Mouse (Mus musculus) heart, embryonic 12.5 days (tissue): ENCODE results near the gene Prkci. TPM values are rescaled to one million over a fixed set of nuclear protein-coding genes. Genes with fewer than 3 reads are reported as not detected.

Experiments used
- ATAC-seq: fragments of 200-750 bp; cut with Nextera tagmentation; 2 replicates; pipeline ENCODE4 v1.8.0; 2017; ENCODE audit warnings: moderate TSS enrichment, moderate library complexity; ENCODE audit not compliant: insufficient number of reproducible peaks, low FRiP score
- H3K27ac ChIP-seq: fragments of 300-500 bp; sonication (generic); 2 replicates; pipeline ENCODE4 v1.5.1; 2016; ENCODE audit warnings: mild to moderate bottlenecking, moderate library complexity; ENCODE audit not compliant: poor library complexity, severe bottlenecking
- H3K27me3 ChIP-seq: fragments of 300-500 bp; sonication (generic); replicated peaks from 2 replicates; pipeline ENCODE4 v1.6.1; 2016; ENCODE audit warnings: mild to moderate bottlenecking, moderate library complexity
- H3K36me3 ChIP-seq: fragments of 300-500 bp; sonication (generic); 2 replicates; pipeline ENCODE4 v1.6.1; 2016; ENCODE audit warnings: mild to moderate bottlenecking, moderate library complexity
- H3K4me1 ChIP-seq: fragments of 300-500 bp; sonication (generic); replicated peaks from 2 replicates; pipeline ENCODE4 v1.6.1; 2016; ENCODE audit warnings: mild to moderate bottlenecking
- H3K4me2 ChIP-seq: fragments of 300-500 bp; sonication (generic); 2 replicates; pipeline ENCODE4 v1.6.1; 2016; ENCODE audit warnings: mild to moderate bottlenecking, moderate library complexity
- H3K4me3 ChIP-seq: fragments of 300-500 bp; sonication (generic); 2 replicates; pipeline ENCODE4 v1.5.1; 2016; ENCODE audit warnings: mild to moderate bottlenecking
- H3K9ac ChIP-seq: fragments of 300-500 bp; sonication (generic); 2 replicates; pipeline ENCODE4 v1.6.1; 2016; ENCODE audit warnings: mild to moderate bottlenecking, moderate library complexity
- H3K9me3 ChIP-seq: fragments of 300-500 bp; sonication (generic); replicated peaks from 2 replicates; pipeline ENCODE4 v1.6.1; 2016; ENCODE audit warnings: mild to moderate bottlenecking, moderate library complexity
- WGBS: fragments of 180-500 bp; shearing (Covaris S2); methylation state at CpG from one replicate; pipeline ENCODE4 v1.1.7; 2016; 5-methylcytosine and 5-hydroxymethylcytosine counted together
- polyA plus RNA-seq: library from polyadenylated mRNA; unstranded; fragments of >200 nt; fragmentation: Nextera tagmentation; extraction: Ambion mirVana; gene quantifications from 2 replicates; pipeline ENCODE4 v1.2.1, GENCODE M21; 2016

Gene Prkci
- polyA plus RNA-seq, 1 experiment from 2014 or later: 28.9 TPM

DNA sequence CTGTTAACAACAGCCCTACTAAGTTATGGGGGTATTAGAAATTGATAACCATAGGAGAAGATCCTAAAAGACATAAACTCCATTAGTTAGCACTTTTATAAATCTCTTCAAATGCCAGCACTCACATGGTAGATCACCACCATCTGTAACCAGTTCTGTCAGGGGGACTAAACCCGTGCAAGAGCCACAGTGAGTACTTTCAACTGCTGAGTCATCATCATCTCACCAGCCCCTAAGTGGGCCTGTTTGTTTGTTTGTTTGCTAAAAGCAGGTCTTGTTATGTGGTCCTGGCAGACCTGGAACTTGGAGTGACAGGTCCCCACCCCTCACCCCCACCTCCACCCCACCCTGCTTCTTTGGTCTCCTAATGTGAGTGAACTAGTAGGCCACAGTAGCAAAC lies 23.7 kb downstream of the Prkci start:
- Histone ChIP-seq H3K9ac (no peak overlapping the region), H3K4me2 (no peak overlapping the region), H3K36me3 (peaks cover 13% of the 10 kb centered on the region), H3K27ac (no peak overlapping the region), H3K4me1 (peaks cover 50% of the 10 kb centered on the region), H3K4me3 (no peak overlapping the region), H3K9me3 (no peaks in the 10 kb centered on the region), H3K27me3 (no peaks in the 10 kb centered on the region)
- ATAC-seq: no peak
- 77% methylated on average over 1 of the region's 1 CpGs for WGBS

DNA sequence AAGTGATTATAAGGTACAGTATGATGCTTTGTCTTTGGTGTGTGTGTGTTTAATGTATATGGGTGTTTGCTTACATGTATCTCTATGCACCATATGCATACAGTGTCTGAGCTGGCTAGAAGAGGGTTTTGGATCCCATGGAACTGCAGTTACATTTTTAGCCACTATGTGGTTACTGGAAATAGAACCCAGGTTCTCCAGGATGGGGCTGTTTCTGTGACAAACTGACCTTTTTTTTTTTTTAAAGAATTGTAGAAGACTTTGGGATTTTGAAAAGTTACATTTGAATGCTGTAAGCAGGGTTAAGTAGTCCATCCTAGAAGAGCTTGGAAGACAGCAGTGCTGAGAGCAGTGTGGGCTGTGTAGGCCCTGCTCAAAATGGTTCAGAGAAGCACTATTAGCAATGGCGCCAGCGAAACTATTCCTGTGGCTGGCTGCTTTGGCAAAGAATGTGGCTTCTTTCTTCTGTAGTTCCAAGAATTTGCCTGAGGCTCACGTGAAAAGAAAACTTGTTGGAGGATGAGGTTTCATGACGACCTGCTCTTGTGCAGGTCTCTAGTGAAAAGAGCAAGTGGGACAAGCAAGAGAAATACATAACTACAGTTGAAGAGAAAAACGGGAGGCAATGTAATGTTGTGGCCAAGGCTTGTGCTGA lies 24.4 kb downstream of the Prkci start:
- Histone ChIP-seq H3K4me3 (no peak overlapping the region), H3K36me3 (peaks cover 13% of the 10 kb centered on the region), H3K4me1 (peaks cover 50% of the 10 kb centered on the region), H3K9me3 (no peaks in the 10 kb centered on the region), H3K9ac (no peak overlapping the region), H3K27ac (no peak overlapping the region), H3K4me2 (no peak overlapping the region), H3K27me3 (no peaks in the 10 kb centered on the region)
- no peak for ATAC-seq
- WGBS: 94% methylated on average over 5 of the region's 5 CpGs

DNA sequence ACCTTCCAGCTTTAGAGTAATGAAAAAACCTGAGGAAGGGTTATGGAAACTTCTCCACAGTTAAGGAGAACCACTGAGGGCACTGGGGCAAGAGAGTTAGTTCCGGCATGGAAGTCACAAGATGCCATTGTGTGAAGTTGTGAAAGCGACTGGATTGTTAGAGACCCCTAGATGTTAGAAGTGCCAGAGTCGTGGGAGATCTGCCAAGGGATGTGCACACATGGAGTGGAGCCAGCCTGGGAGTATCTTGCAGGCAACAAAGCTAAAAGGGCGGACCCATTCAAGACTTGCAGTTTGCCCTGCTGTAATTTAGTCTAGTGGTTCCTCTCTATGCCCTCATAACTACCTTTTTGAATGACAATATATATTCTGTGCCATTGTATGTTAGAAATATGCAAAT lies 25.1 kb downstream of the Prkci start:
- no peak for ATAC-seq
- Histone ChIP-seq H3K9me3 (no peaks in the 10 kb centered on the region), H3K27me3 (no peaks in the 10 kb centered on the region), H3K4me1 (peaks cover 49% of the 10 kb centered on the region), H3K4me3 (no peak overlapping the region), H3K36me3 (peaks cover 13% of the 10 kb centered on the region), H3K27ac (no peak overlapping the region), H3K9ac (no peak overlapping the region), H3K4me2 (no peak overlapping the region)
- WGBS: 83% methylated on average over 4 of the region's 4 CpGs

DNA sequence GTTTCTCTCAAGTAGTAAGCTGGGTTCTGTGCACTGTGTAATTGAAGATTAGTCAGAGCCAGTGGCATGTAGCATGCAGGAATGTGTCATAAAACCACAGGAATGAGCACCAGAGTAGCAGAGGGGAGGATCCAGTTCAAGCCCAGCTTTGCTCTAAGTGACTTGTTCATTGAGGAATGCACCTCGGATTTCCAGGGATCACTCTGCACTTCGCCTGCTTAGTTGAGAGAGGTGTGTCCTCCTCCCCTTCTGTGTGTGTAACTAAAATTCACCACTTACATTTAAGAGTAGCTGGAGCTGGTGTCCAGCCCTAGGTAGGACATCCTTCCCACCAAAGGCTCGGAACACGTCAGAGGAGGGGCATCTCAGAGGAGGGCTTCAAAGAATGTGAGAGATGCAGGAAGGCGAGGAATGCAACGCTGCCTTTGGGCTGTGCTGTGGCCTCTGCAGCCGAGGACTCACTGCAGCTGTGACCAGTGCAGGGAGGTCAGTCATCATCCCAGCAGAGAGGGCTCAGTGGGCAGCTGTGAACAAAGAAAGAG lies 27.4 kb downstream of the Prkci start:
- peak; percentile 77 for ATAC-seq
- peak overlapping the region; percentile 60 for H3K4me2 ChIP-seq
- WGBS: 20% methylated on average over 7 of the region's 7 CpGs
- no peaks in the 10 kb centered on the region for H3K9me3 ChIP-seq
- peaks cover 21% of the 10 kb centered on the region for H3K36me3 ChIP-seq
- peak overlapping the region; percentile 51; the same call in 1 of the 2 replicates for H3K9ac ChIP-seq
- peaks cover 29% of the 10 kb centered on the region for H3K4me1 ChIP-seq
- H3K4me3 ChIP-seq: peak overlapping the region; percentile 11; the same call in 1 of the 2 replicates
- H3K27me3 ChIP-seq: no peaks in the 10 kb centered on the region
- peak overlapping the region; percentile 82 for H3K27ac ChIP-seq

DNA sequence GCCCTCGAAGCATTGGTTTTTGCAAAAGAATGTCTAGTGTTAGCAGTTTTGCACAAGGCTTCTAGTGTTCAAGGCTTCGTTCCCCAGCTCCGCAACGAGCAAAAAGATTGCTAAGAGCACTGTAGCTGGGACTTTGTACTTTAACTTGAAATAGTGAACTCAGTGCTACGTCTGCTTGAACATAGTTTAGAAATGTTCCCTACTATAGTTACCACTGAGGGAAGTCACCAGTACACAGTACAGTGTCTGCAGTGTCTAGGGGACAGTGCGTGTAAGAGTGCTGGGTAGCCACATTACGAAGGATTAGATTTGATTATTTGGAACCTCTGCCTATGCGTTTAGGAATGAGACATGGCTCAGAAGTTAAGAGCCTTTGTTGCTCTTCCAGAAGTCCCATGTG lies 32.2 kb downstream of the Prkci start:
- no peak overlapping the region for H3K9ac ChIP-seq
- ATAC-seq: no peak
- 90% methylated on average over 8 of the region's 8 CpGs for WGBS
- no peak overlapping the region for H3K4me2 ChIP-seq
- H3K4me1 ChIP-seq: peaks cover 14% of the 10 kb centered on the region
- no peaks in the 10 kb centered on the region for H3K9me3 ChIP-seq
- no peak overlapping the region for H3K27ac ChIP-seq
- peaks cover 36% of the 10 kb centered on the region for H3K36me3 ChIP-seq
- no peak overlapping the region for H3K4me3 ChIP-seq
- no peaks in the 10 kb centered on the region for H3K27me3 ChIP-seq

DNA sequence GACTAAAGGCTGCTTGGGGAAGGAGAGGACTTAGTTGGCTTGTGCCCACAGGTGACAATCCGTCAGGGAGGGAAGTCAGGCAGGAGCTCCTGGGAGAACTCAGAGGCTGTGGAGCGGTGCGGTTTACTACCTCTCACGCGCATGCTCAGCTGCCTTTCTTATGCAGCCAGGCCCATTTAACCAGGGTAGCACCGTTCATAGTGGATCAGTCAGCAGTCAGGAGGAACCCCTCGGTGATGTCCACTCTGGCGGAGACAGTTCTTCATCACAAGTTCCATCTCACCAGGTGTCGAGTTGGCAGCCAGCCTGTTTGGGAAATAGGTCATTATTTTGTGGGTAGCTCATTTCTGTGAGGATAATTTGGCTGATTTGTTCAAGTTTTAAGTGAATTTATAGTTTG lies 36.1 kb downstream of the Prkci start:
- Histone ChIP-seq H3K36me3 (peaks cover 46% of the 10 kb centered on the region), H3K9me3 (no peaks in the 10 kb centered on the region), H3K27me3 (no peaks in the 10 kb centered on the region), H3K4me3 (no peak overlapping the region), H3K4me1 (no peaks in the 10 kb centered on the region), H3K9ac (no peak overlapping the region), H3K27ac (no peak overlapping the region), H3K4me2 (no peak overlapping the region)
- 90% methylated on average over 9 of the region's 9 CpGs for WGBS
- ATAC-seq: no peak

DNA sequence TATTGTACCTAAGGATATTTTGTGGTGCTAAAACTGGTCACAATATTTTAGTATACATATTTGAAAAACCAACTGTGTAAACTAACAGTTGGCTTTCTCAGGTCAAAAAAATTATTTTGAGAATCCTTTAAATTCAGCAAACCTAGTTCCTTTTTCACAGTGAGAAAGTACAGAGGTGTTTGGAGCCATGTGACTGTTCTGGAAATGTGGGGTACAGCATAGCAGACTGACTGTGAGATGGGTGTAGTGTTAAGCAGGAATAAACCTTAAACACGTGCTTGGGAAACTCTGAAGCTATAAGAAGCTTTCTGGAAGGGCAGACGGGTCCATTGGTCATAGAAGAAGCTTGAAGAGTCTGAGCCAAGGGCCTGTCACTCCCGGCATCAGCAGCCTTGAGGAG lies 38.1 kb downstream of the Prkci start:
- Histone ChIP-seq H3K4me2 (no peak overlapping the region), H3K9ac (no peak overlapping the region), H3K36me3 (peaks cover 50% of the 10 kb centered on the region), H3K27ac (no peak overlapping the region), H3K4me3 (no peak overlapping the region), H3K4me1 (no peaks in the 10 kb centered on the region), H3K9me3 (no peaks in the 10 kb centered on the region), H3K27me3 (no peaks in the 10 kb centered on the region)
- ATAC-seq: no peak
- WGBS: 77% methylated on average over 3 of the region's 3 CpGs

DNA sequence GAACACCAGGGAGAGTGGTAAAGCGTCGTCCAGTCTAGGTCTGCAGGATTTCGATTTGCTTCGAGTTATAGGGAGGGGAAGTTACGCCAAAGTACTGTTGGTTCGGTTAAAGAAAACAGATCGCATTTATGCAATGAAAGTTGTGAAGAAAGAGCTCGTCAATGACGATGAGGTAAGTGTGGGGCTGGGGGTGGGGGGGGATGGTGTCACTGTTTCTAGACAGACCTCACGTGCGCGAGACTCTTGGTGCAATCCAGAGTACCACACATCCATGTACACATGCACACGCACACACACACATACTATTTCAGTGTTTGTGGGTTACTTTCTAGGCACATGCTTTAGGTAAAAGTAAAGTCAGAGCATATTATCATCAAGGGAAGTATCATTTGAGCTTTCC lies 42.3 kb downstream of the Prkci start:
- no peaks in the 10 kb centered on the region for H3K4me1 ChIP-seq
- H3K27ac ChIP-seq: no peak overlapping the region
- H3K27me3 ChIP-seq: no peaks in the 10 kb centered on the region
- H3K9me3 ChIP-seq: no peaks in the 10 kb centered on the region
- no peak for ATAC-seq
- no peak overlapping the region for H3K4me2 ChIP-seq
- H3K4me3 ChIP-seq: no peak overlapping the region
- H3K9ac ChIP-seq: no peak overlapping the region
- 92% methylated on average over 13 of the region's 13 CpGs for WGBS
- H3K36me3 ChIP-seq: peaks cover 50% of the 10 kb centered on the region

DNA sequence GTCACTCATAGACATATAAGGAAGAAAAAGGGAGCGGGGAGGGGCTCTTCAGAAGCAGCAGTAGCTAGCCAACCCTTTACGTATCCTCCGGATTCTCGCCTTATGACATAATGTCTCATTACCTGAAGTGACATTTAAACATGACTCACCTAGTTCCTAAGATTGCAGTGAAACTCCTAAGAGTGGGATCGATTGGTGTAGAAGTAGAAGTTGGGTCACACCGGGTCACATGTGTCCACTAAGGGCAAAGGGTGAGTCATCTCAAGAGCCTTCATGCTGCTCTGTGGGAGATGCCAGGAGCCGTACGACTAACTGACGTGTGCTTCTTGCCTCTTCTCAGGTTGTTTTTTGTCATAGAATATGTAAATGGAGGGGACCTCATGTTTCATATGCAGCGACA lies 43.1 kb downstream of the Prkci start:
- H3K4me2 ChIP-seq: no peak overlapping the region
- H3K4me1 ChIP-seq: no peaks in the 10 kb centered on the region
- no peak overlapping the region for H3K27ac ChIP-seq
- H3K4me3 ChIP-seq: no peak overlapping the region
- ATAC-seq: no peak
- H3K36me3 ChIP-seq: peaks cover 51% of the 10 kb centered on the region
- 73% methylated on average over 10 of the region's 10 CpGs for WGBS
- no peak overlapping the region for H3K9ac ChIP-seq
- no peaks in the 10 kb centered on the region for H3K27me3 ChIP-seq
- no peaks in the 10 kb centered on the region for H3K9me3 ChIP-seq

DNA sequence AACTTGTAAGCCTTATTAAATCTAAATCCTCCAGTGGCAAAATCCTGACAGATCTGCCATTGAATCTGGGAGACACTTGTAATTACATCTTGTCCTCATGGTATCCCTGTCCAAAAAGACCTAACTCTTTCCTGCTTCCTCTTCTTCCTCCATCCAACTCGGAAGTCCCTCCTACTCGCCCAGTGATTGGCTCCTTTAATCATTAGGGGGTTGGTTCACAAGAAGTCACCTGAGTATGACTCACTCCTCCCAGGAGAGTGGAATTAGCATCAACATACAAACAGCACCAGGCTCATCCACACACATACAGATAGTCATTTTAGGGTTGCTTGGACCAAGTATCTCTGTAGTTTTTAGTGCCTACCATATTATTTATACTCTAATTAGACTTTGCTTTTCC lies 47.4 kb downstream of the Prkci start:
- ATAC-seq: no peak
- no peak overlapping the region for H3K4me3 ChIP-seq
- H3K27ac ChIP-seq: no peak overlapping the region
- H3K27me3 ChIP-seq: no peaks in the 10 kb centered on the region
- 0 out of 2 replicates have a peak, but pooled peaks cover 3% of the 10 kb centered on the region for H3K4me1 ChIP-seq
- H3K9me3 ChIP-seq: no peaks in the 10 kb centered on the region
- H3K36me3 ChIP-seq: peaks cover 55% of the 10 kb centered on the region
- H3K4me2 ChIP-seq: no peak overlapping the region
- 76% methylated on average over 2 of the region's 2 CpGs for WGBS
- no peak overlapping the region for H3K9ac ChIP-seq

DNA sequence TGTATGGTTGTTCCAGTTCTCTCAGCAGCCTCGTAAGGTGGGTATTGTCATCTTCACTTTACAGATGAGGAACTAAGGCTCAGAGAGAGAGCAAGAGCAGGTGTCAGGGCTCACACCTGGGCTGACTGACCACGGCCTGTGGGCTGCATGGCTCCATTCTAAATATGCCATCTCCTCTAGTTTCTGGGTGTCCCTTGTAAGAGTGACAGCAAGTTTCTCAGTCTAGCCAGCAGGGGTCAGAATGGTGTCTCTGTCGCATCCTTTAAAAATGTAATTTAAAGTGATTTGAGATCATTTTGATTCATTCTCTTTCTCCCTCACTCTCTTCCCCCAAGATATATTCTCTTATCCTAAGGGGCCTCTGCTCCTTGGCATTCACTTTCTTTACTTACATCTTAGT lies 51.7 kb downstream of the Prkci start:
- 0 out of 2 replicates have a peak, but pooled peaks cover 3% of the 10 kb centered on the region for H3K4me1 ChIP-seq
- H3K36me3 ChIP-seq: peaks cover 57% of the 10 kb centered on the region
- H3K9ac ChIP-seq: no peak overlapping the region
- H3K4me2 ChIP-seq: no peak overlapping the region
- no peak overlapping the region for H3K4me3 ChIP-seq
- no peak for ATAC-seq
- 61% methylated on average over 3 of the region's 3 CpGs for WGBS
- H3K9me3 ChIP-seq: no peaks in the 10 kb centered on the region
- no peak overlapping the region for H3K27ac ChIP-seq
- no peaks in the 10 kb centered on the region for H3K27me3 ChIP-seq

DNA sequence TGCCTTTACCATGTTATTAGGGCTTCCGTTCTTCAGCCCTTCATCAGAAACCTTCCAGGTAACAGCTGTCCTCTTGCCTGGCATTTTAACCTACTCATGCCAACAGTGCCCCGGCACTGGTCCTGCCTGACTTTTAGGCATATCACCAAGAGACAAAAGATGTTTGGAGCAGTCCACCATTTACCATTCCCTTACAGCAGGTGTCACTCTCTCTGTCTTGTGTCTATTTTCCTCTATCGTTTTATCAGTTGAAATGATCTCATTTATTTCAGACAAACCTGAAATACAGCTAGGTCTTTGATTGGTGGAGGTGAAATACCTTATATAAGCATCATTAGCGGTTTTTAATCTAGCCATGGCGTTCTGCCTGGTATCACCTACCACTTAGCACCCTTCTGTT lies 53.5 kb downstream of the Prkci start:
- H3K9me3 ChIP-seq: no peaks in the 10 kb centered on the region
- peaks cover 45% of the 10 kb centered on the region for H3K36me3 ChIP-seq
- no peaks in the 10 kb centered on the region for H3K27me3 ChIP-seq
- H3K4me1 ChIP-seq: 0 out of 2 replicates have a peak, but pooled peaks cover 3% of the 10 kb centered on the region
- no peak overlapping the region for H3K4me2 ChIP-seq
- WGBS: 83% methylated on average over 5 of the region's 5 CpGs
- no peak for ATAC-seq
- no peak overlapping the region for H3K27ac ChIP-seq
- no peak overlapping the region for H3K9ac ChIP-seq
- no peak overlapping the region for H3K4me3 ChIP-seq
